Mouse (Mus musculus): Measurements from ENCODE around the gene Arntl2. TPM values are rescaled to one million over a fixed set of nuclear protein-coding genes. Genes with fewer than 3 reads are reported as not detected.

The Arntl2 gene
- total and polyA plus RNA-seq, 3 experiments = not detected

DNA sequence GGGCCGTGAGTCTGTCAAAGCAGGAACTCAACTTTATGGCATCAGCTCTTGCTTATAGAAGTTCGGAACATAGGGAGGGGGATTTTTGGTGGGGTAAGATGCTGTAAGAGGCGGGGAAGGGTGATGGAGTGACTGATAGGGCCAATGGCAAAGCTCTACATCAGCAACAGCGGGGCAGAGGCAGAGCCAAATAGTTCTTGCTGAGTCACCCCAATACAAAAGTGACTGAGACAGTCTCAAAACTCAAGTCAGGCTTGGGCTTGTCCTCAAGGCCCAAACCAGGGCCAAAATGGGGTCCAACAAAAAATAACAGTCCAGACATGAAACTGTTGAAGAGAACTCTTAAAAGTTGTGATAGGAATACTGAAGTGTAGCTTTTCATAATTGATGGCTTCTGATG lies 40.2 kb upstream of the Arntl2 start:
- H3K79me2 ChIP-seq (replicated peaks; ENCODE audit: control insufficient read depth, extremely low read depth, insufficient read depth, poor library complexity, severe bottlenecking) = no peaks in the 10 kb centered on the region; the same call in 1 of the 2 replicates
- no peaks in the 10 kb centered on the region for H3K9me3 ChIP-seq (replicated peaks; ENCODE audit: low read length)
- in situ Hi-C loops (cut with MboI; ENCODE audit: low pct_ligation_motif_present, low pct_unique_long_range_greater_than_20kb, low sequenced_read_pairs) = loop anchor here (5.0 to 25.0 kb wide), 2 partner anchors 88 to 343 kb away; no protein-coding TSS in a partner anchor
- dilution Hi-C loops (cut with MboI; ENCODE audit: extremely low pct_ligation_motif_present, extremely low pct_unique_long_range_greater_than_20kb, low sequenced_read_pairs) = no loop called here
- no peak overlapping the region for H3K27ac ChIP-seq (ENCODE audit: insufficient read depth, low read depth)
- H3K36me3 ChIP-seq (replicated peaks in 1 of 2; ENCODE audit: control insufficient read depth in 1 of 2, insufficient read depth in 1 of 2, low read length in 1 of 2) = peaks cover 3 to 10% of the 10 kb centered on the region in 2 experiments
- no peak overlapping the region for H3K9ac ChIP-seq (ENCODE audit: insufficient read depth, low read depth)
- no peak overlapping the region for H3K4me2 ChIP-seq (ENCODE audit: insufficient read depth, low read depth, poor library complexity, severe bottlenecking)
- DNase-seq (ENCODE audit: extremely low read depth) = peak; percentile 30
- TF ChIP-seq TBP (conservative IDR thresholded peaks at IDR 0.05; ENCODE audit: low read depth, low read length) (no peak), HCFC1 (IDR thresholded peaks at IDR 0.05; ENCODE audit: low read depth, low read length) (0 out of 2 replicates have a peak, but pooled peaks have one; percentile 9), MAFK (IDR thresholded peaks at IDR 0.05; ENCODE audit: insufficient replicate concordance, low read length) (peak; percentile 86), EP300 (IDR thresholded peaks at IDR 0.05; ENCODE audit: low read length) (0 out of 2 replicates have a peak, but pooled peaks have one; percentile 4)
- H3K4me1 ChIP-seq (ENCODE audit: control insufficient read depth in 1 of 2, insufficient read depth in 2 of 2) = peaks cover 17 to 56% of the 10 kb centered on the region in 2 experiments
- no peak overlapping the region for H3K4me3 ChIP-seq (replicated peaks in 1 of 3; ENCODE audit: low read depth in 2 of 3, low read length in 2 of 3, poor library complexity in 1 of 3)
- H3K27me3 ChIP-seq (replicated peaks) = no peaks in the 10 kb centered on the region

- no peak for DNase-seq (ENCODE audit: extremely low read depth)
- Histone ChIP-seq H3K9ac (ENCODE audit: insufficient read depth, low read depth) (no peak overlapping the region), H3K4me3 (replicated peaks in 1 of 3; ENCODE audit: low read depth in 2 of 3, low read length in 2 of 3, poor library complexity in 1 of 3) (no peak overlapping the region), H3K4me1 (ENCODE audit: control insufficient read depth in 1 of 2, insufficient read depth in 2 of 2) (peaks cover 4 to 31% of the 10 kb centered on the region in 2 experiments), H3K4me2 (ENCODE audit: insufficient read depth, low read depth, poor library complexity, severe bottlenecking) (no peak overlapping the region), H3K27me3 (replicated peaks) (no peaks in the 10 kb centered on the region), H3K9me3 (replicated peaks; ENCODE audit: low read length) (no peaks in the 10 kb centered on the region), H3K79me2 (replicated peaks; ENCODE audit: control insufficient read depth, extremely low read depth, insufficient read depth, poor library complexity, severe bottlenecking) (no peaks in the 10 kb centered on the region; the same call in 1 of the 2 replicates), H3K36me3 (replicated peaks in 1 of 2; ENCODE audit: control insufficient read depth in 1 of 2, insufficient read depth in 1 of 2, low read length in 1 of 2) (peaks cover 3 to 12% of the 10 kb centered on the region in 2 experiments), H3K27ac (ENCODE audit: insufficient read depth, low read depth) (no peak overlapping the region)
- TF ChIP-seq ETS1 (conservative IDR thresholded peaks at IDR 0.05; ENCODE audit: low read depth, low read length) (no peak), EP300 (IDR thresholded peaks at IDR 0.05; ENCODE audit: low read length) (0 out of 2 replicates have a peak, but pooled peaks have one; percentile 11), POLR2A (IDR thresholded peaks at IDR 0.05; ENCODE audit: low read depth, low read length) (no peak), MXI1 (IDR thresholded peaks at IDR 0.05; ENCODE audit: low read depth, low read length) (no peak), MAX (IDR thresholded peaks at IDR 0.05; ENCODE audit: low read length) (no peak)
- dilution Hi-C loops (cut with MboI; ENCODE audit: extremely low pct_ligation_motif_present, extremely low pct_unique_long_range_greater_than_20kb, low sequenced_read_pairs) = no loop called here
- in situ Hi-C loops (cut with MboI; ENCODE audit: low pct_ligation_motif_present, low pct_unique_long_range_greater_than_20kb, low sequenced_read_pairs) = loop anchor here (5.0 to 25.0 kb wide), 2 partner anchors 92 to 347 kb away; no protein-coding TSS in a partner anchor
Observed at GRCm38 (mm10) chr6:146759027-146759426, 36.8 kb upstream of the Arntl2 start.

GRCm38 (mm10) chr6:146760022-146760421 lies 35.8 kb upstream of the Arntl2 start:
- H3K27ac ChIP-seq (ENCODE audit: insufficient read depth, low read depth) = no peak overlapping the region
- DNase-seq (ENCODE audit: extremely low read depth) = no peak
- TF ChIP-seq POLR2A (IDR thresholded peaks at IDR 0.05; ENCODE audit: low read depth, low read length) = no peak
- no peak for TF ChIP-seq E2F4 (IDR thresholded peaks at IDR 0.05; ENCODE audit: insufficient replicate concordance, low read depth, low read length)
- TF ChIP-seq MAX (IDR thresholded peaks at IDR 0.05; ENCODE audit: low read length) = no peak
- no peak for TF ChIP-seq SIN3A (IDR thresholded peaks at IDR 0.05; ENCODE audit: low read length)
- TF ChIP-seq RCOR1 (conservative IDR thresholded peaks at IDR 0.05; ENCODE audit: low read depth, low read length) = no peak
- TF ChIP-seq BHLHE40 (IDR thresholded peaks at IDR 0.05; ENCODE audit: low read depth, low read length) = no peak
- TF ChIP-seq IRF4 (IDR thresholded peaks at IDR 0.05; ENCODE audit: low read depth, low read length) = no peak
- no peak for TF ChIP-seq KAT2A (IDR thresholded peaks at IDR 0.05; ENCODE audit: insufficient replicate concordance, low read length)
- TF ChIP-seq EP300 (IDR thresholded peaks at IDR 0.05; ENCODE audit: low read length) = no peak
- TF ChIP-seq RAD21 (IDR thresholded peaks at IDR 0.05; ENCODE audit: low read depth, low read length) = no peak
- TF ChIP-seq GABPA (IDR thresholded peaks at IDR 0.05; ENCODE audit: insufficient replicate concordance, low read depth, low read length) = no peak
- no peak for TF ChIP-seq ETS1 (conservative IDR thresholded peaks at IDR 0.05; ENCODE audit: low read depth, low read length)
- TF ChIP-seq MEF2A (IDR thresholded peaks at IDR 0.05; ENCODE audit: borderline replicate concordance, low read depth, low read length) = no peak
- no peak for TF ChIP-seq ELF1 (IDR thresholded peaks at IDR 0.05; ENCODE audit: low read depth, low read length)
- TF ChIP-seq NRF1 (IDR thresholded peaks at IDR 0.05; ENCODE audit: low read depth, low read length) = no peak
- TF ChIP-seq MYC (IDR thresholded peaks at IDR 0.05; ENCODE audit: low read depth, low read length) = no peak
- no peak for TF ChIP-seq ZC3H11A (IDR thresholded peaks at IDR 0.05; ENCODE audit: low read depth, low read length)
- no peak for TF ChIP-seq ZMIZ1 (IDR thresholded peaks at IDR 0.05; ENCODE audit: low read depth, low read length)
- TF ChIP-seq MAFK (IDR thresholded peaks at IDR 0.05; ENCODE audit: insufficient replicate concordance, low read length) = no peak
- no peak for TF ChIP-seq USF2 (conservative IDR thresholded peaks at IDR 0.05; ENCODE audit: low read depth, low read length)
- H3K36me3 ChIP-seq (replicated peaks in 1 of 2; ENCODE audit: control insufficient read depth in 1 of 2, insufficient read depth in 1 of 2, low read length in 1 of 2) = peaks cover 3 to 11% of the 10 kb centered on the region in 2 experiments
- H3K4me1 ChIP-seq (ENCODE audit: control insufficient read depth in 1 of 2, insufficient read depth in 2 of 2) = peaks cover 4 to 28% of the 10 kb centered on the region in 2 experiments
- H3K27me3 ChIP-seq (replicated peaks) = no peaks in the 10 kb centered on the region
- no peak overlapping the region for H3K9ac ChIP-seq (ENCODE audit: insufficient read depth, low read depth)
- H3K4me2 ChIP-seq (ENCODE audit: insufficient read depth, low read depth, poor library complexity, severe bottlenecking) = no peak overlapping the region
- H3K4me3 ChIP-seq (replicated peaks in 1 of 3; ENCODE audit: low read depth in 2 of 3, low read length in 2 of 3, poor library complexity in 1 of 3) = no peak overlapping the region
- no peaks in the 10 kb centered on the region; the same call in 1 of the 2 replicates for H3K79me2 ChIP-seq (replicated peaks; ENCODE audit: control insufficient read depth, extremely low read depth, insufficient read depth, poor library complexity, severe bottlenecking)
- dilution Hi-C loops (cut with MboI; ENCODE audit: extremely low pct_ligation_motif_present, extremely low pct_unique_long_range_greater_than_20kb, low sequenced_read_pairs) (no loop called here), in situ Hi-C loops (cut with MboI; ENCODE audit: low pct_ligation_motif_present, low pct_unique_long_range_greater_than_20kb, low sequenced_read_pairs) (loop anchor here (25.0 kb wide), 1 partner anchor 348 kb away; no protein-coding TSS in a partner anchor)
- H3K9me3 ChIP-seq (replicated peaks; ENCODE audit: low read length) = no peaks in the 10 kb centered on the region

Measured in CH12.LX (cell line).